Mouse (Mus musculus) mouse trophoblast stem cell (cell line): ENCODE data around the gene Gm3776.
"Not testable (repeated sequence)": the region's sequence is repeated elsewhere in the genome, so short reads cannot be mapped to it uniquely, and the experiment has no call there.

Source experiments
- in situ Hi-C, 2 experiments: fragments of 300-500 bp; cut with MseI, MboI; formaldehyde crosslinking; loops; 2 replicates in 1 of 2; 3 replicates in 1 of 2; pipeline ENCODE4 v1.15.1; 2025

The Gm3776 gene

DNA sequence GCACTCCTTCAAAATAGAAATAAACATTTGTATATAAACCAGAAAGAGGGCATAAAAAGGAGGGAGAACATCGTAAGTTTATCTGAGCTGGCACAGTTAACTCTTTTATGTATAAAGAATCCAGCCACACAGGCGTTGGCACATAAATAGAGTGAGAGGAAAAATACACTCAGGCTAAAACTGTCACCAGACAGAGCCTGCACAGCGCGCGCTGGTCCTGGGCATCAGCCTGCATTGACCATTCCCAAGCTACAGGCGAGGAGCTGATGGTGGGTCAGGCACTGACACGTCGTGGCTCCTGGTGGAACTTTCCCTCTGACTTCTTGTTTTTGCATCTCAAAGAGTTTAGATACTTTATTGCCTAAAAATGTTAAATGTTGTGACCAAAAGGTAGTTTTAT, 35.5 kb downstream of the Gm3776 start:
- in situ Hi-C loops, result not testable (repeated sequence)

DNA sequence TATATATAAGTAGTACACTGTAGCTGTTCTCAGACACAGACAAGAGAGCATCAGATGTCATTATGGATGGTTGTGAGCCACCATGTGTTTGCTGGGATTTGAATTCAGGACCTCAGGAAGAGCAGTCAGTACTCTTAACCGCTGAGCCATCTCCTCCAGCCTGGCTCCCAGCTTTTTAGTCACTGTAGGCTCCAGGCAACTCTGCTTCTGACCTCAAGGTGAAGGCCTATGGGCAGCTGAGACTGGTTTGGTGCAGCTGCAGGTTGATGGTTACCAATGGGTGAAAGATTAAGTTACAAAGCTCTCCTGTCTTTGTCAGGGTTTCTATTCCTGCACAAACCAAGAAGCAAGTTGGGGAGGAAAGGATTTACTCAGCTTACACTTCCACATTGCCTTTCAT, 36.8 kb downstream of the Gm3776 start:
- in situ Hi-C loops, result not testable (repeated sequence)

DNA sequence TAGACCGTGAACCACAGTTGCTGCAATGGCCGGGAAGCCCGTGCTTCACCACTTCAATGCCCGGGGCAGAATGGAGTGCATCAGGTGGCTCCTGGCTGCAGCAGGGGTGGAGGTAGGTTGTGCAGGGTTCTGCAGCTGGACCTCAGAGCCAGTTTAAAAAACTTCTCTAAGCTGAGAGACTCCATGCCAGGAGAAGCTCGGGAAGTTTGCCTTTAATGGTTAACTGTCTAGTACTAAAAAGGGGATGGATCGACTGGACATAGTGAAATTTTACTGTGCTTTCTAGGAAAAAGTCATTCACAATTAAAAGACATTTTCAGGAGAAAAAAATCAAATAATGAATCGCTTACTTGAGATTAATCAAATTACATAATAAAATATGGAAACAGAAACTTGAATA, 37.9 kb downstream of the Gm3776 start:
- in situ Hi-C loops, result not testable (repeated sequence)

DNA sequence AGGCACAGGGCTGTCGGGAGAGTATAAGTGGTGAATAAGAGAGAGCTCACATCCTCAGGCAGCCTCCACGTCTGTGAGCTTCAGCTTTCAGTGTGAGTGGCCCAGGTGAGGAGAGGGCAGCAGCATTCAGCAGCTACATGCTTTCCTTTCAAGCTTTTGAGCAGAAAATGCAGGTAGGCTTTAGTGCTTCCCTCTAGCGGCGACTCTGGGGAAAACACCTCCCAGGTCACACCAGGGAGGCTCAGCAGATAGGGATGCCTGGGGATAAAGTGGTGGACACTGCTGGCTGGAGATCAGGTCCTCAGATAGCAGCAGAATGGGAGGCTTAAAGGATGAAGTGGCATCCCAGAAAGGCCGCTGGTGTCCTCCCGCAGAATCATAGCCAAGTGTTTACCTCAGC, 39.2 kb downstream of the Gm3776 start:
- in situ Hi-C loops, result not testable (repeated sequence)

DNA sequence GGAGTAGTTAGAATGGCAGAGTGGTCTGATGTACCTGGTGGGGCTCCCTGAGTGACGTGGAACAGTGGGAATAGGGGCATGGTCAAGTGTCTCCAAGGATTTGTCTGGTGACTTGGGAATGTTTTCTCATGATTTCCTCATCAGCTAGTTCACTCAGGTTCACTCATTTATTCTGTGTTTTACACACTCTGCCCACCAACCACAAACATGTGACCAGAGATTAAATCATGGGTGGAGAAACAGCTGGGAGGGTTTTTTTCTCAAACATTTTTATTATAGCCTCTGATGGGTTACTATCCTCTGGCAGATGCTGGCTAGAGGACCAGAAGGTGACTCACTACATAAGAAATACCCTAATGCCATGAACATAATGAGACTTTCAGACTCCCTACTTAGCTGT, 41.3 kb downstream of the Gm3776 start:
- in situ Hi-C loops, result no loop called here

DNA sequence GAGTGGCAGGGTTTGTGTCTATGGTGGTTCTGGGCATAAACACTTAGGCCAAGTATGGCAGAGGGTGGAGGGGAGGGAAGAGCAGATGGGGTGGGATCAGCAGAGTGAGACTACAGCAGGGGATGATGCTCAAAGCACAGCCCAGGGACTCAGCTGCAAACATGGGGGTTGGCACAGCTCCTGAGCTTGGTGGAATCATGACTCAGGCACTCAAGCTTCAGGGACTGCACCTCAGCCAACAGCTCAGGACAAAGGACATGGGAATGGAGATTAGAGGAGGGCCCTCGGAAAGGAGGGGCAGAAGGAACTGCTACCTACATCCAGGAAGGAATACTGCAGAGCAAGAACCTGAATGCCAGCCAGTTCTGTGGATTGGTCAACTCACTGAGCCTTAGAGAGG, 42.2 kb downstream of the Gm3776 start:
- in situ Hi-C loops, result not testable (repeated sequence)

DNA sequence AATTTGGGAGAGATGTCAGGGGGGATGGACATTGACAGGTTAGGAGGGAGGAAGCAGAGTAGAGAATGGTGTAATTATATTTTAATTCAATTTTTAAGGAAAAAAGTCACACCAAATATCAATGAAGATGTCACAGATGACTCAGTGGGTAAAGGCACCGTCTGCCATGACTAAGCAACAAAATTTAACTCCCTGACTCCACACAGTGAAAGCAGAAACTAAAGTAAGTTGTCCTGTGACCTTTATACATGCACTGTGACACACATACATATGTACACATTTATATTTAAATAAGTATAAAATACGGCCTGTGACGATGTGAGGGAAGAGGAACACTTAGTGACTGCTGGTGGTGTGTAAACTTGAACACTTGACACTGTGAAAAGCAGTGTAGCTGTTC, 51.2 kb downstream of the Gm3776 start:
- in situ Hi-C loops, result not testable (repeated sequence)

DNA sequence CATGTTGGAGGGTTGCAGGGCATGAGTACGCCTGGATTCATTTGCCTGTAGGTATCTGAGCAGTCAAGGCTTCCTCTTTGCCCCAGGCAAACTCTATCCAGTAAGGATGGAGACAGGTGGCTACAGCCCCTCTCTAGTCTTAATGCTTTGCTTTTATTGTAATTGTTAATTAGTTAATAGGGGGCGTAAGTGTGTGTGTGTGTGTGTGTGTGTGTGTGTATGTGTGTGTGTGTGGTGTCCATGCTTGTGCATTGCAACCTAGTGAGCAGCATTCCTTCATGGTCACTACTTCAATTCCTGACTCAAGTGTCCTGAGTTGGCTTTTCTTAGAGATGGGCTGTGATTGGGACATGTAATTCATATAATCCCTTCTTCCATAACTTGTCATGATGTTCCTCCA, 57.8 kb downstream of the Gm3776 start, which contains the start of gene Omt2a:
TSS of gene Omt2a (minus strand) at position 101 of the 400 bp plus-strand sequence.
- in situ Hi-C loops, result no loop called here
